Mouse (Mus musculus) gastrocnemius, postnatal 25 days (tissue): ENCODE measurements around the gene Prdx6. TPM values are rescaled to one million over a fixed set of nuclear protein-coding genes. Genes with fewer than 3 reads are reported as not detected.
"Not testable (repeated sequence)": the region's sequence is repeated elsewhere in the genome, so short reads cannot be mapped to it uniquely, and the experiment has no call there.

Experiments used
- DNase-seq: peaks from one replicate; pipeline ENCODE4 v3.0.0; 2022
- total RNA-seq, 2 experiments: library from RNA; stranded (reverse); gene quantifications; 1 replicate in 1 of 2; 2 replicates in 1 of 2; pipeline ENCODE4 v1.2.3; 2021

Prdx6 gene
- total RNA-seq, 2 experiments from 2014 or later, result 92.8 to 127 TPM

DNA sequence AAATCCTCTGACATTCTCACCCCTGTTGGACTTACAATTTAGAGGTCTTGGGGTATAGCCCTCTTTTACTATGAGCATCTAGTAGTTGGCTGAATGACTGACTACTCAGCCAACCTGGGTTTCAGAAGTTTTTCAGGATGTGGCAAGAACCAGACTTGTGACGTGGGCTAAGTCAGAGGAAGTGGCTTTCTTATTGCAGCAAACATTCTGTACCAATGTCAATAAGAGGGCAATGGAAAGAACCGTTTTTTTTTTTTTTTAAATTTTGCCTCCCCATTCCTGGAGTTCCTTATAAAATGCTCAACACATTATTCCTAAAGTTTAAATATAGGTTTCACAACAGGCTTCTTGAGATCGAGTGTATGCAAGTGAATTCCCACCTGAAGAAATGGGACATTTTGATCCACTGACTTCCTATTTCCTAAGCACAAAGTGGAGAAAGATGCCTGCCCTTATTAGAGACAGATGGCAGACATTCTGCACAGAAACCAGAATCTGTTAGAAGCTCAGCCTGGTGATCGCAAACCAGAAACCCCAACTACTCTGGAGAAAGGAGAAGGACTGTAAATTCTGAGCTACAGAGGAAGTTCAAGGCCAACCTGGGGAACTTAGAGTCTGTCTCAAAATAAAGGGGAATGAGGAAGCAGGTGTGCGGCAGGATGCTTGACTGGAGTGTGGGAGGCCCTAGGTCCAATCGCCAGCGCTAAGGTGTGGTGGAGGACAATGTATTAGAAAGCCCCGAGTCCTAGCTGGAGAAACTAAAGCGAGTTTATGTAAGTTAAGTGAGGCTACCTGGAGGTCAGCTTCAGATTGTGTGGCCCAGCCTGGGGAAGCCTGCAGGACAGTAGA, 622 bp upstream of the Prdx6 start:
- no peak for DNase-seq

DNA sequence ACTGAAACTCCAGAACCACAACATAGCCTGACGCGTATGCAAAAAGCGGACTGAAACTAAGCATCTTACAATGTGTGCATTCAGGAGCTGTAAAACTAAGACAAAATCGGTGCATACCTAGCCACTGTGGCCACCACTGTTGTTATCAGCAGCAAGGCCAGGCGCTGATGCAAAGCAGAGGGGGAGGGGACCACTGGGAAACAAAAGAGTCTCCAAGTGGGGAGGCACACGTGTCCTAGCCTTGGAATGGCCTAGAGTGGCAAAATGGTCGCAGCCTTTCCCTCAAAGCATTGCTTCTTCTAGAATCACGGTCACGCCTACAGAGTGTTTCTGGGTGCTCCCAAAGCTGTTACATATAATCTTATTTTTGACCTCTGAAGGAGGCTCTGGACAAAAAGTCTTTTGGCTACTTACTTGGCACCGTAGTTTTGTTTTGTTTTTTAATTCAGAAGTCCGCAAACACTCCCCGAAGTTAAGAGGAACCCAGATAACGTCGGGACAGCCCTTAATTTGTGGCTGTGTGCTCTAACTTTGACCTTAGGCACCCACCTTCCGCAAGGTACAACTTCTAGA, 902 bp downstream of the Prdx6 start:
- DNase-seq, result no peak

DNA sequence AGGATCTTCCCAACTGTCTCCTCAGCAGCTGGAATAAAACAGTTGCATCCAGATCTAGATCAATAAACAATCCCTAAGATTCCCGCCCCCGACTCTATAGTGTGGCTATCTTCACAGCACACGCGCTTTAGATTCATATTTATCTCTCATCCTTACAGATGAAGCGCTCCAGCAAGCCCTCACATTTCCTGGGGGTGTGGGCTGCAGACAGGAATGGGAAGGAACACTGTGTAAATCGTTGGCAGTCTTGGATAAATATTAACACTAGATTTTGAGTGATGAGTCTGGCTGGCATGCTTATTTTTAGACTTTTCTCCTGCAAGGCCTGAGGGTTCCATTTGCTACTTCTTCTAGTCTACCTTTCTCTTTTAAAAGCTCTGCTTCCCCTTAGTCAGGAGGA, 1.6 kb downstream of the Prdx6 start:
- DNase-seq, result no peak

DNA sequence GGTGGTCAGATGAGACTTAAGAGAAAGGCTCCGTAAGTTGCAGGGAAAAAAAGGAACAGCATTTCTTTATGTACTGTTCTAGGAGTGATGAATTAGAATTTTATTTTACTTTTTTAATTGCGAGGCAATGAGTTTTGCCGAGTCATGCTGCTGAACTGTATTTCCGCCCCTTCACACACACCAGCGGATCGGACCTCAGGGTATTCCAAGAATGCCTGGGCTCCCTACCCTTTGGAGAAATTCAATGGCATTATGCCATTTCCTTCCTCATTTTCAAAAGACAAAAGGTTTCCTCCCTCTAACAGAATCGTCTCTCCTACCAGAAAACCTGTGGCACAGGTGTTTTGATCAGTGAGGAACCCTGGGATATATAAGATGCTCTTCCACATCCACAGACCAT, 2.3 kb downstream of the Prdx6 start:
- DNase-seq, result no peak

DNA sequence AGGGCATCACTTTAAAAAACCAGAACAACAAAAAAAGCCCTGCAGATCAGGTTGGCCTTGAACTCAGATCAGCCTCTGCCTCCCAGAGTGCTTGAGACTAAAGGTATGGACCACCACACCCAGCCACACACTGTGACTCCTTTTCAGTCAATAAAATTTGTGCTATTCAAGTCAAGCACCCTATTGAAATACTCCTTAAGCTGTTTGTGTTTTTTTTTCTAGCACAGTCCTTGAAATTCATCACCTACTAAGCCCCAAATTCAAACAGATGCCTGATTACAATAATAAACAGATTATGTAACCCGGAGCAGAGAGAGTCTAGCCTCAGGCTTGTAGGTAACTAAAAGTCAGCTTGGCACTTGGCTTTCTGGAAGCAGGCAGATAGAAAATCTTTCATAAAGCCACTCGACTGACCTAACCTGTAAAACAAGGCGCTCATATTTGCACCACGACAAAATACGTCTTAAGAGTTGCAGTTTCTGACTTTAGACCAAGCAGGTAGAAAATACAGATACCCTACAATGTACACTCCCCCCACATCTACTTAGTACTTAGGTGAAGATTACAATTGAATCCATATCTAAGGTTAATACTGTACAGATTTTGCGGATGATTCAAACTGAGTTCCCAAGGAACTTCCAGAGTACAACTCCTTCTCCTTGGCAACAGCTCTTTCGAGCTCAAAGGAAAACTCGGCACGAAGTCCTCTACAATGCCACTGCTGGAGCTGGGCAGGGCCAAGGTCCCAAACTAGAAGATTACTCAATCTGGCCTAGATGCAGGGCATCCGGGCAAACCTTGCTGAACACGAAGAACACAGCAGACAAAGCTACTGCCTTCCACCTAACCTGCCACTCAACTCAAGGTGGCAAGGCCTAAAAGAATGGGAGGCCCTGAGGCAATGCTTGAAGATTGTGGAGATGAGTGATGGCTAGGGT, 3.1 kb downstream of the Prdx6 start:
- no peak for DNase-seq

DNA sequence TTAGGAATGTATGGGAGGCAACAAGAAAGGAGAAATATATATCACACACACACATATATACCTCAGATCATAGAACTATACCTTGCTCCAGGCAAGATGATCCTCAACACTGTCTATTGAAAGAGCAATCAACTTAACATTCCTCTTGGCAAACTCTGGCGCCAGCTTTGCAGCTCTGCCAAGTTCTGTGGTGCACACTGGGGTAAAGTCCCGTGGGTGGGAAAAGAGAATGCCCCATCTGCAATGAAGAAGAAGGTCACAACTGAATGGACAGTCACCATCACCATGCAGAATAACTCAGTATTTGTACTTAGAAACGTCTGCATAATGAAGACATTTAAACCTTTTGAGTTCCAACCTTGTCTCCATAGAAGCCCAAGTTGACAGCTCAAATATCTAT, 3.8 kb downstream of the Prdx6 start:
- DNase-seq, result no peak

DNA sequence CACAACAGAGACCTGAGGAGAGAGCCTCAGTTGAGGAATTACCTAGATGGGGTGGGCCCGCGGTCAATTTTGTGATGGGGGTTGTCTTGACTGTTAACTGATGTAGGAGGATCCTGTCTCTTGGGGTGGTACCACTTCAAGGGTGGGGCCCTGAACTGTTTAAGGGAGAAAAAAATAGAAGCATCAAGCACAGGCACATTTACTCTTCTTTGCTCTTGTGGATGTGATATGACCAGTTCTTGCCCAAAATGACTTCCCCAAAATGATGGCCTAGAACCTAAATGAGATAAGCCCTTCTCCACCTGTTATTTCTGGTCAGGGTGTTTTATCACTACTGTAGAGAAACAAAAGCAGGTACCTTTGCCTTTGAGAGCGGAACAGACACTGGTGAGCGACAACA, 13.3 kb downstream of the Prdx6 start:
- DNase-seq, result no peak

DNA sequence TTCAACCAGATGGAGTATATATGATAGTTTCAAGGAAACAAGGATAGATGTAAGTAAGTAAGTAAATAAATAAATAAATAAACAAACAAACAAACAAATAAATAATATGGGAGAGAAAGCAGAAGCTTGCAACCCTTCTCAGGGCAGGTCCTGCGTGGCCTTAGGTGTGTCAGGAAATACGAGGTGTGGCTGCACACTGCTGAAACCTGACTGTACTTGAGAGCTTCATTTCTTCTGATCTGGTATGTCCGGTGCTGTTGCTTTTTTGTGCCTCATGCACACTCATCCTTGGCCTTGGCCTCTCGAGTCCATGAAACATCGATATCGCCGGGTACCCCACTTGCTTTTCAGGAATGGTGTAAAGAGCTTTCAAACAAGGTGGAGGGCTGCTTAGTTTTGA, 13.7 kb downstream of the Prdx6 start:
- DNase-seq, result no peak

DNA sequence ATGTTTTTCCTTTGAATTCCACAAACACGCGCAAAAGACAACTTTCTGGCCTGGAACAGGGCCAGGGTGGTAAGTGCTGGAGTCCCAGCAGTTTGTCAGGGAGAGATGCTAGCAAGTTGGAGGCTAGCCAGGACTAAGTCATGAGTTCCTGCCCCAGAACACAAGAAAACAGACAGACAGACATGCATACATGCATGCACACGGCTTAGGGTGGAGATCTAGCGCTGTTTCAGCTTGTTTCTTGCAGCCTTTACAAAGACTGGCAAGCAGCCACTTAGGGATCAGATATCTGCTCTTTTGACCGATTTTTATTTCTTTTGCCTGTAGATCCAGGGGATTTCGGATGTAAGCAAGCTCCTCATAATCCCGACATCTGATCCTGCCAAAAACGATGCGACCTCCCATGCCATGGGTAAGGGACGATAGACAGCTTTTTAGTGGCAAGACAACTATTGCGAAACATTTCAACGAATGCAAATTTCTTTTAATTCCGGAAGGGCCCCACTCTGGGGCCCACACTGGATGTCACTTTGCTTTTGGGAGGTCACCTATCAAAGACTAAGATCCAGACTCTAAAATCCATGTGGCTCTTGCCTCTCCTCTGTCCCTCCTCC, 17.7 kb downstream of the Prdx6 start:
- DNase-seq, result no peak

DNA sequence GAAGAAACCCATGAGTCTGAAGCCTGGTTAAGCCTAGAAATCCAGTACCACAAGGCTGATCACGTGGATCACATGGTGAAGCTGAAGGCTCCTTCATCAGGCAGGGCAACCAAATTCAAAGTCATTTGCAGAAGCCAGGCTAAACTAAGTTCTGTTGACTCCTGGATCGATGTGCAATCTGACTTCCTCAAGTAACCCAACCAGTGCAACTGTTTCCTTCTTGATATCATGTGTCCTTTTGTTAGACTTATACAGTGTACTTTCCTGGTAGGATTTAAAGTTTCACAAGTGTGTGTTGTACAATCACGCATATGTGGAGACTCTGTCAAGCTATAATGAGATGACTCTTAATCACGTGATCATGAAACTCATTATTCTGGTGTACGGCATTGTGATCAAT, 18.8 kb downstream of the Prdx6 start:
- no peak for DNase-seq

DNA sequence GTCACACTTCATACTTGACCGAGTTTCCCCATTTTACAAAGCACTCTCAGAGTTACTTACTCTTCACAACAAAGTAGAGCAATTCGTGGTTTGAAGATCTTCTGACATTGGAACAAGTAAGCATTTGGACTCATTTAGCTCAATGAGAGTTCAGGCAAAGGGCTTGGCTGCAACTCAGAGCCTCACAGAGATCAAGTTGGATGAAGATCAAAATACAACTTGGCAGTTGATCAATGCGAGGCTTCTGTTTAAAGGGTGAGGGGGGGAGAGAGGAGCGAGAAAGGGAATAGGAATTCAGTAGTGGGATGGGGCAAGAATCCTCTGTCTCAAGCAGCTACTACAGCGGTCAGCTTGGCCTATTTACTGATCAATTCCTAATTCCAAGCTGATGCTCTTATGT, 26.2 kb downstream of the Prdx6 start:
- no peak for DNase-seq

DNA sequence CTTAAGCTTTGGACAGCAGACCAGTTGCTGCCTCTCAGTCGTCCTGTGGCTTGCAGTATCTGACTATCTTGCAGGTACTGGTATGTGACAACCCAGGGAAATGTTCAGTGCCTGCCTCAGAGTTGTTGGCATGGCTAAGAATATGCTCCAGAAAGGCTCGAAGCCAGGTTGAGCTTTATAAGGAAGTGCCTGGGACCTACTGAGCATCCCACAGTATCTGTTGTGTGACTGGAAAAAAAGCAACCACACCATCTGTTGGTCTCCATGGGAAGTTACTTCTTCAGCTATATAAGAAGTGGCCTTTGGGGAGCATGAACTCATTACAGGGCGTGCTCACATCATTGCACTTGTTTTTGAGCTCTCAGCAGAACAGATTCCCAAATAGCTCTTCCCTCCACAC, 31.2 kb downstream of the Prdx6 start:
- DNase-seq, result no peak

DNA sequence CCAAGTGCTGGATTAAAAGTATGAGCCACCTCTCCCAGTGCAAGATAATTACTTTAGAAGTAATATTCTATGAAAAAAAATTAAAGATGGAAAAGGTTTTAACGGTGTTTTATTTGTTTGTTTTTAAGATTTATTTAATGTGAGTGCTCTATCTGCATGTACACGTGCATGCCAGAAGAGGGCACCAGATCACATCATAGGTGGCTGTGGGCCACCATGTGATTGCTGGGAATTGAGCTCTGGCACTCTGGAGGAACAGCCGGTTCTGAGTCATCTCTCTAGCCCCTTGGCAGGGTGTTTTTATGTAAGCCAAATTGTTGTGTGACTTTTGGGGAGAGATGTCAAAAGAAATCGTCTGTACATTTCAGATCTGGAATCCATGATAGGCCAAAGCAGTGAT, 36.6 kb downstream of the Prdx6 start:
- no peak for DNase-seq

DNA sequence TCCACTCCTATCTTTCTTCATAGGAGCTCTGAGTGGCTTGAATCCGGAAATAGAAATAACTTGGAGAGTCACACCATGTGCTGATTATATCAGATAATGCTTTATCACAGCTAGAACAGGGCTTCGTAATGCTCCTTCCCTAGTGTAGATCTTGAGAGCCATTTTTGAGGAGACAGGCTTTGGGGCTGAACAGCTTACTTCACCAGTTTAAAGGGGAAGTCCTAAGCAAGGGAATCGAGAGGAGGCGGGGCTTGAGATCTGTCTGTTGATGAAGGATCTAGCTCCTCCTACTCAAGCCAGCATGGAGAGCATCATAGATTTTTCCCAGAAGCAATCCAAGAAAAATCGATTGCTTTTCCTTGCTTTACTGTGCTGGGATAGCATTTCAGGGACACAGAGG, 51.2 kb downstream of the Prdx6 start:
- DNase-seq, result no peak

DNA sequence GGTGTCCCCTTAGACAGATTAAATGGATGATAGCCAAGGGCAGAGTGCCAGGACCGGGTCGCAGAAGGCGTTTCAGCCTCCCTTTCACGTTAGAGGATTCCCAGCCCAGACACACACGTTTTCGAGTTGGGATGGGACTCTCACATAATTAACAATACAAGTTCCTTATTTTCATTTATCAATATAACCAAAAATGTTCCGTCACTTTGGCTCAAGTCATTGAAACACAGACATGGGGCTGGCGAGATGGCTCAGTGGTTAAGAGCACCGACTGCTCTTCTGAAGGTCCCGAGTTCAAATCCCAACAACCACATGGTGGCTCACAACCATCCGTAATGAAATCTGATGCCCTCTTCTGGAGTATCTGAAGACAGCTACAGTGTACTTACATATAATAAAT, 54.7 kb downstream of the Prdx6 start:
- not testable (repeated sequence) for DNase-seq

DNA sequence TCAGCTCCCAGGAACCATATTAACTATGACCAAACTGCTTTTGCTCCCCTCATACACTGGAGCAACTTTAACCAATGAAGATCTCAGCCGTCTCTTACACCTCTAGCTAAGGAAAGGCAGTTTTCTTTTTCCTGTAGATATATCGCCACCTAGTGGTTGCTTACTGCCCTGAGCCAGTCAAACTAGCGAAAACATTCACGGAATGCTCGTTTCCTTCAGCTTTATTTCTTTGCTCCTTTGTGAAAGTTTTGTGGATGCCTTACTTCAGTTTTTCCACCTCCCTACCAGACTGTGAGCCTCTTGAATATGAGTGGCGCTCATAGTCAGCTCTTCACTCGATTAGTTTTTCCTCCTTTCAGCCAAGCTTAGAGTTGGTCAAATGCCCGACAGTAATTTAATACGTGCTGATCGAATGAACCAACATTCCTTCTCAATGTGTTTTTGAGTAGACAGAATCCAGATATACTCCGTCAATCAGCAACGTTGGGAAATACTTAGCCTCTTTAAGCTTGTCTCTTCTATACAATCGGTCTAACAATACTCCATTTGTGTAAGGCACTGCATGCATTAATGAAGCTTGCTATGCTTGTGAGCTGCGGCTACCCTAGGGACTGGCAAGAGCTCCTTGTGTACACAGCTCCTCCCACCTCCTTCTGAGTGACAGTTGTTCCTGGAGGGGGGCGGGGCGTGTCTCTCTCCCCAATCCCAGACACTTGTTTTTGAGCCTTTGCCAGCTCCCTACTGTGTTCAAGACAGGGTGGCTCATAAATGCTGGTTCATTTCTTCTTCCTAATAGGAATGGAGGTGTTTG, 55.3 kb downstream of the Prdx6 start:
- peak; percentile 71 for DNase-seq

DNA sequence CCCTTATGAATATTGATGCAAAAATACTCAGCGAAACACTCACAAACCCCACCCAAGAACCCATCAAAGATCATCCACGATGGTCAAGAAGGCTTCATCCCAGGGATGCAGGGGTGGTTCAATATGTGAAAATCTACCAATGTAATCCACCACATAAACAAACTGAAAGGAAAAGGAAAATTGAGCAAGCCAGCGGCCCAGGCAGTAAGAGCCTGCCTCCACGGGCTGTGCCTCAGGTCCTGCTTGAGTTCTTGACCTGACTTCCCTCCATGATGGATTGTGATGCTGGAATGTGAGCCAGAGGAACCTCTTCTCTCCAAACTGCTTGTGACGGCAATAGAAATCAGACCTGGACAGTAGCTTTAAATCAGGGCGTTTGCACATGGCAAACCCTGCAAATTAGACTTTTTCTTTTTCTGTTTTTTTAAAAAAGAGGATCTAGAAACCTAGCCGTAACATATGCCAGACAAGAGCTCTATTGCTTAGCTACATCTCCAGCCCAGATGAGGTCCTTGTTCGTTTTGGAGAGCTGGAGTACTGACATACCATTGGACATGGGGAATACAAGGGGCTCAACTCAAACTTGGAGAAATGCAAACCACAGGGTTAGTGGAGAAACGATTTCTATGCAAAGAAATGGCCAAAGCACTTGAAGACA, 60.6 kb downstream of the Prdx6 start:
- DNase-seq, result no peak
